Mouse (Mus musculus): ENCODE data around the gene Lta.

GRCm38 (mm10) chr17:35242015-35242941, 37.1 kb upstream of the Lta start:
- TF ChIP-seq POLR2A (IDR thresholded peaks at IDR 0.05; ENCODE audit: borderline replicate concordance, extremely low read depth, insufficient read depth, insufficient read length, poor library complexity, severe bottlenecking) (0 out of 2 replicates have a peak, but pooled peaks have one; percentile 35), CTCF (IDR thresholded peaks at IDR 0.05; ENCODE audit: borderline replicate concordance, extremely low read depth, insufficient read depth, insufficient read length) (peak; percentile 26; the same call in 1 of the 2 replicates)

All from brain, embryonic 14.5 days (tissue).